Mouse (Mus musculus): ENCODE measurements around the gene Mad2l1bp. TPM values are rescaled to one million over a fixed set of nuclear protein-coding genes. Genes with fewer than 3 reads are reported as not detected.

The Mad2l1bp gene
- total RNA-seq, 2 experiments from 2014 or later = 11.6 to 15.7 TPM

- Histone ChIP-seq H3K4me3 (no peak overlapping the region), H3K27ac (no peak overlapping the region)
- intact Hi-C loops (cut with DNase I) = no loop called here
- DNase-seq (ENCODE audit: extremely low spot score in 1 of 2, low spot score in 2 of 2) = no peak
- TF ChIP-seq CTCF (IDR thresholded peaks at IDR 0.05) = no peak
These were observed 51.4 kb downstream of the Mad2l1bp start for GRCm38 (mm10) chr17:46101906-46102305.

GRCm38 (mm10) chr17:46098525-46098924 is 54.8 kb downstream of the Mad2l1bp start:
- intact Hi-C loops (cut with DNase I) = no loop called here
- Histone ChIP-seq H3K27ac (no peak overlapping the region), H3K4me3 (no peak overlapping the region)
- no peak for DNase-seq (ENCODE audit: extremely low spot score in 1 of 2, low spot score in 2 of 2)
- no peak for TF ChIP-seq CTCF (IDR thresholded peaks at IDR 0.05)

Other genes with a start within 250 kb of the Mad2l1bp start
- 10 to 100 TPM; 88.2 to 90.7 TPM for gene Vegfa, start 121.2 kb downstream of the Mad2l1bp start, total RNA-seq (2021)
- 10 to 100 TPM; 79.3 to 84.5 TPM for gene Mrps18a, start 42.6 kb downstream of the Mad2l1bp start, total RNA-seq (2021)
- 10 to 100 TPM; 21.7 to 22.0 TPM for gene Rsph9, start 9.3 kb downstream of the Mad2l1bp start, total RNA-seq (2021)
- 100 to 1,000 TPM; 134 to 140 TPM for gene Gtpbp2, start 7.5 kb upstream of the Mad2l1bp start, total RNA-seq (2021)
- gene Polh, start 49.1 kb upstream of the Mad2l1bp start, total RNA-seq (2021) = 1 to 10 TPM; 6.3 to 6.7 TPM
- 10 to 100 TPM; 42.1 to 43.3 TPM for gene Xpo5, start 49.2 kb upstream of the Mad2l1bp start, total RNA-seq (2021)
- gene Polr1c, start 94.5 kb upstream of the Mad2l1bp start, total RNA-seq (2021) = 10 to 100 TPM; 38.1 to 40.4 TPM
- gene Yipf3, start 94.5 kb upstream of the Mad2l1bp start, total RNA-seq (2021) = 10 to 100 TPM; 85.5 to 87.6 TPM
- gene Lrrc73, start 100.0 kb upstream of the Mad2l1bp start, total RNA-seq (2021) = 10 to 100 TPM; 63.4 to 63.7 TPM
- 10 to 100 TPM; 38.4 to 60.3 TPM for gene Tjap1, start 129.5 kb upstream of the Mad2l1bp start, total RNA-seq (2021)
- 10 to 100 TPM; 66.1 to 82.1 TPM for gene Dlk2, start 143.9 kb upstream of the Mad2l1bp start, total RNA-seq (2021)
- 10 to 100 TPM; 10.0 to 11.5 TPM for gene Abcc10, start 174.8 kb upstream of the Mad2l1bp start, total RNA-seq (2021)
- 10 to 100 TPM; 56.7 to 69.5 TPM for gene Zfp318, start 230.2 kb upstream of the Mad2l1bp start, total RNA-seq (2021)